Mouse (Mus musculus) embryonic fibroblast, embryonic 13.5 days (primary cell): ENCODE data around the gene Agtrap. TPM values are rescaled to one million over a fixed set of nuclear protein-coding genes. Genes with fewer than 3 reads are reported as not detected.

ENCODE experiments used
- H3K27ac ChIP-seq: 2 replicates; pipeline ENCODE4 v1.5.1; 2012; ENCODE audit warnings: low read length, control low read depth, inconsistent platforms; ENCODE audit not compliant: insufficient read depth
- H3K4me1 ChIP-seq: 2 replicates; pipeline ENCODE4 v1.6.1; 2011; ENCODE audit warnings: low read length; ENCODE audit not compliant: control insufficient read depth, insufficient read depth
- H3K4me3 ChIP-seq: 2 replicates; pipeline ENCODE4 v1.5.1; 2011; ENCODE audit warnings: mild to moderate bottlenecking, control low read depth, low read length; ENCODE audit not compliant: insufficient read depth
- CTCF ChIP-seq: IDR thresholded peaks from 2 replicates; pipeline ENCODE4 v1.5.1; 2011; ENCODE audit warnings: mild to moderate bottlenecking, control low read depth, low read length, moderate library complexity, borderline replicate concordance; ENCODE audit not compliant: insufficient read depth
- POLR2A ChIP-seq: IDR thresholded peaks from 2 replicates; pipeline ENCODE4 v1.6.1; 2011; ENCODE audit warnings: low read depth, mild to moderate bottlenecking, control low read depth, low read length, moderate library complexity
- polyA plus RNA-seq: library from polyadenylated mRNA; stranded (reverse); fragments of >200 nt; gene quantifications from 2 replicates; pipeline ENCODE4 v1.2.4, GENCODE M21; 2011; ENCODE audit warnings: low read depth; ENCODE audit not compliant: missing spikeins, insufficient read length

Agtrap gene
- polyA plus RNA-seq, 1 experiment, result 17.2 TPM

GRCm38 (mm10) chr4:148040029-148040830 lies 47.6 kb downstream of the Agtrap start:
- H3K4me3 ChIP-seq, result peak overlapping the region; percentile 74
- peak overlapping the region; percentile 97 for H3K27ac ChIP-seq
- TF ChIP-seq CTCF (no peak), POLR2A (0 out of 2 replicates have a peak, but pooled peaks have one; percentile 2)

GRCm38 (mm10) chr4:148039254-148040028 lies 48.4 kb downstream of the Agtrap start:
- peak overlapping the region; percentile 97 for H3K27ac ChIP-seq
- H3K4me1 ChIP-seq, result peaks cover 10% of the 10 kb centered on the region
- TF ChIP-seq CTCF (no peak), POLR2A (0 out of 2 replicates have a peak, but pooled peaks have one; percentile 36)
- H3K4me3 ChIP-seq, result peak overlapping the region; percentile 74

More at GRCm38 (mm10) chr4:148040029-148040830, 47.6 kb downstream of the Agtrap start:
- H3K4me1 ChIP-seq, result peaks cover 10% of the 10 kb centered on the region

GRCm38 (mm10) chr4:148038600-148039253 lies 49.1 kb downstream of the Agtrap start, which contains the start of the genes Clcn6 and Mthfr:
Gene Clcn6, minus strand, starts transcription at chr4:148038821.
Gene Mthfr, plus strand, starts transcription at chr4:148039077.
- Histone ChIP-seq H3K4me3 (peak within 1 kb of the TSS; percentile 93), H3K4me1 (peaks cover 10% of the 10 kb centered on the region), H3K27ac (peak within 1 kb of the TSS; percentile 97)
- TF ChIP-seq POLR2A, result peak; percentile 99
- no peak for TF ChIP-seq CTCF

GRCm38 (mm10) chr4:148038079-148038599 lies 49.7 kb downstream of the Agtrap start:
- Histone ChIP-seq H3K27ac (peak overlapping the region; percentile 51), H3K4me1 (peaks cover 10% of the 10 kb centered on the region), H3K4me3 (peak overlapping the region; percentile 93)
- no peak; the same call in 1 of the 2 replicates for TF ChIP-seq POLR2A
- no peak for TF ChIP-seq CTCF

- Histone ChIP-seq H3K4me1 (peaks cover 3% of the 10 kb centered on the region; the same call in 1 of the 2 replicates), H3K27ac (no peak overlapping the region), H3K4me3 (no peak overlapping the region)
- TF ChIP-seq CTCF (no peak), POLR2A (no peak)
Observed at GRCm38 (mm10) chr4:148035440-148035839, 52.4 kb downstream of the Agtrap start.

- Histone ChIP-seq H3K4me1 (peaks cover 3% of the 10 kb centered on the region; the same call in 1 of the 2 replicates), H3K27ac (no peak overlapping the region), H3K4me3 (no peak overlapping the region)
- TF ChIP-seq POLR2A (no peak), CTCF (no peak)
Observed at GRCm38 (mm10) chr4:148033858-148034410, 53.9 kb downstream of the Agtrap start.

- Histone ChIP-seq H3K27ac (no peak overlapping the region), H3K4me3 (no peak overlapping the region), H3K4me1 (no peaks in the 10 kb centered on the region)
- TF ChIP-seq POLR2A, result no peak
- no peak for TF ChIP-seq CTCF
Observed at GRCm38 (mm10) chr4:148030506-148030905, 57.3 kb downstream of the Agtrap start.

- Histone ChIP-seq H3K27ac (no peak overlapping the region), H3K4me1 (no peaks in the 10 kb centered on the region), H3K4me3 (no peak overlapping the region)
- TF ChIP-seq CTCF (no peak), POLR2A (no peak)
Observed at GRCm38 (mm10) chr4:148029297-148029696, 58.5 kb downstream of the Agtrap start.

Other genes with a start within 250 kb of the Agtrap start
- 8.6 and 9.9 TPM in 2 replicates for gene Zfp933, start 239.7 kb downstream of the Agtrap start, polyA plus RNA-seq
- gene Miip, start 219.2 kb downstream of the Agtrap start, polyA plus RNA-seq, result 19.7 and 26.8 TPM in 2 replicates
- 4.7 and 6.4 TPM in 2 replicates for gene Fv1, start 219.1 kb downstream of the Agtrap start, polyA plus RNA-seq
- 55.3 and 60.2 TPM in 2 replicates for gene Mfn2, start 183.3 kb downstream of the Agtrap start, polyA plus RNA-seq
- gene Plod1, start 151.3 kb downstream of the Agtrap start, polyA plus RNA-seq, result 53.3 and 64.4 TPM in 2 replicates
- gene 2510039O18Rik, start 147.1 kb downstream of the Agtrap start, polyA plus RNA-seq, result 33.0 and 36.8 TPM in 2 replicates
- 2.5 and 6.2 TPM in 2 replicates for gene Nppb, start 102.2 kb downstream of the Agtrap start, polyA plus RNA-seq
- 1.4 TPM in 1 of 2 replicates, not detected in the other for gene Nppa, start 87.3 kb downstream of the Agtrap start, polyA plus RNA-seq
- gene Clcn6, start 49.2 kb downstream of the Agtrap start, polyA plus RNA-seq, result 11.8 and 13.2 TPM in 2 replicates
- gene Mthfr, start 49.0 kb downstream of the Agtrap start, polyA plus RNA-seq, result 39.5 and 45.1 TPM in 2 replicates
- 15.5 and 30.0 TPM in 2 replicates for gene Mad2l2, start 42.4 kb upstream of the Agtrap start, polyA plus RNA-seq
- gene Draxin, start 42.7 kb upstream of the Agtrap start, polyA plus RNA-seq, result 0.12 and 0.23 TPM in 2 replicates
- gene Fbxo6, start 64.1 kb upstream of the Agtrap start, polyA plus RNA-seq, result 23.2 and 30.3 TPM in 2 replicates
- gene Fbxo44, start 72.5 kb upstream of the Agtrap start, polyA plus RNA-seq, result 9.3 and 10.6 TPM in 2 replicates
- 3.2 and 4.0 TPM in 2 replicates for gene Fbxo2, start 72.6 kb upstream of the Agtrap start, polyA plus RNA-seq
- gene Disp3, start 199.9 kb upstream of the Agtrap start, polyA plus RNA-seq, result not detected in 2 replicates